18 mouse cellular contexts compared by ENCODE assay signal in genomic region chr11:95252104-95252503, GRCm38 (mm10). TPM values are rescaled to one million over a fixed set of nuclear protein-coding genes. Genes with fewer than 3 reads are reported as not detected.
DNase-seq lines count a peak whose midpoint lies in the region; ATAC-seq lines count a peak whose summit lies in the region.
"Had no signal": no experiment of that assay in that cellular context is flagged by ENCODE, and none has a peak within 500 bp of the region (broad histone marks: within the 10 kb centered on the region; RNA-seq: fewer than 3 reads in every experiment).

No protein-coding gene starts in this region.

- 0 out of 2 replicates have a peak overlapping the region, but pooled peaks have one; percentile 16 for H3K9ac ChIP-seq in embryonic facial prominence, embryonic 13.5 days
- no peak overlapping the region for H3K9ac ChIP-seq in liver, embryonic 16.5 days (ENCODE audit: low read depth, low read length)
- no peak overlapping the region for H3K9ac ChIP-seq in forebrain, embryonic 13.5 days
- H3K9ac ChIP-seq: hindbrain, embryonic 13.5 days had no signal

- H3K36me3 ChIP-seq in embryonic facial prominence, embryonic 13.5 days: no peaks in the 10 kb centered on the region
- H3K36me3 ChIP-seq in liver, embryonic 16.5 days (ENCODE audit: control insufficient read depth, insufficient read depth): no peaks in the 10 kb centered on the region
- H3K36me3 ChIP-seq in forebrain, embryonic 13.5 days (ENCODE audit: poor library complexity, severe bottlenecking): no peaks in the 10 kb centered on the region
- H3K36me3 ChIP-seq: G1E; hindbrain, embryonic 13.5 days had no signal

- no peak for ATAC-seq in embryonic facial prominence, embryonic 13.5 days (ENCODE audit: insufficient number of reproducible peaks, insufficient read depth, low FRiP score, low TSS enrichment, low read depth)
- ATAC-seq in liver, embryonic 16.5 days (ENCODE audit: low read depth): peak; percentile 77
- no peak for ATAC-seq in forebrain, embryonic 13.5 days

- DNase-seq in heart, adult 11 months: peak; percentile 92
- no peak for DNase-seq in heart, adult 9 months (ENCODE audit: low spot score in 2 of 2)
- peak; percentile 79 for DNase-seq in kidney, postnatal 14 days
- DNase-seq in adrenal gland, postnatal 4 days (ENCODE audit: low spot score in 2 of 2): no peak
- DNase-seq in retina, embryonic 14.5 days (ENCODE audit: low spot score): no peak
- DNase-seq: cerebellum, adult 11 months; embryo, embryonic 11 days had no signal

- H3K9me3 ChIP-seq in embryonic facial prominence, embryonic 13.5 days: no peaks in the 10 kb centered on the region
- no peaks in the 10 kb centered on the region for H3K9me3 ChIP-seq in liver, embryonic 16.5 days (replicated peaks; ENCODE audit: control insufficient read depth, low read length)
- H3K9me3 ChIP-seq in forebrain, embryonic 13.5 days (replicated peaks): 0 out of 2 replicates have a peak, but pooled peaks cover 5% of the 10 kb centered on the region
- H3K9me3 ChIP-seq: G1E; hindbrain, embryonic 13.5 days had no signal

- no peak overlapping the region for H3K27ac ChIP-seq in embryonic facial prominence, embryonic 13.5 days
- H3K27ac ChIP-seq in liver, embryonic 16.5 days (ENCODE audit: low read length): peak overlapping the region; percentile 45
- H3K27ac ChIP-seq in forebrain, embryonic 13.5 days: no peak overlapping the region
- H3K27ac ChIP-seq: hindbrain, embryonic 13.5 days had no signal

- WGBS in embryonic facial prominence, embryonic 13.5 days: 84% methylated on average over 6 of the region's 6 CpGs
- 60% methylated on average over 6 of the region's 6 CpGs for WGBS in liver, embryonic 16.5 days (ENCODE audit: insufficient replicate concordance)
- 77% methylated on average over 6 of the region's 6 CpGs for whole genome bisulfite sequencing in forebrain, embryonic 13.5 days

- H3K4me1 ChIP-seq in embryonic facial prominence, embryonic 13.5 days: peaks cover 16% of the 10 kb centered on the region
- no peaks in the 10 kb centered on the region; the same call in 1 of the 2 replicates for H3K4me1 ChIP-seq in liver, embryonic 16.5 days (ENCODE audit: control insufficient read depth, low read depth, low read length)
- H3K4me1 ChIP-seq in forebrain, embryonic 13.5 days: peaks cover 2% of the 10 kb centered on the region; the same call in 1 of the 2 replicates

- H3K4me2 ChIP-seq in embryonic facial prominence, embryonic 13.5 days: no peak overlapping the region
- no peak overlapping the region for H3K4me2 ChIP-seq in liver, embryonic 16.5 days (ENCODE audit: low read depth, low read length)
- H3K4me2 ChIP-seq in forebrain, embryonic 13.5 days: no peak overlapping the region
- H3K4me2 ChIP-seq: heart, embryonic 11.5 days; hindbrain, embryonic 13.5 days had no signal

- no peaks in the 10 kb centered on the region for H3K27me3 ChIP-seq in embryonic facial prominence, embryonic 13.5 days
- H3K27me3 ChIP-seq in liver, embryonic 16.5 days (ENCODE audit: control insufficient read depth, insufficient read depth, low read depth, low read length): peaks cover 3% of the 10 kb centered on the region
- H3K27me3 ChIP-seq in forebrain, embryonic 13.5 days: peaks cover 13% of the 10 kb centered on the region

- no peak overlapping the region for H3K4me3 ChIP-seq in embryonic facial prominence, embryonic 13.5 days
- no peak overlapping the region for H3K4me3 ChIP-seq in liver, embryonic 16.5 days (ENCODE audit: low read depth, low read length)
- no peak overlapping the region for H3K4me3 ChIP-seq in forebrain, embryonic 13.5 days
- H3K4me3 ChIP-seq: hindbrain, embryonic 13.5 days; megakaryocyte, embryonic 14.5 days had no signal

RNA-seq across cellular contexts. Expression of gene Tac4, which starts 9.2 kb away (rescaled TPM):
- not detected in 2 replicates for polyA plus RNA-seq in embryonic facial prominence, embryonic 13.5 days (2015; fragmentation: Nextera tagmentation; extraction: Ambion mirVana)
- not detected in 2 replicates for polyA plus RNA-seq in liver, embryonic 16.5 days (2015; fragmentation: Nextera tagmentation; extraction: Ambion mirVana)
- under 1 TPM in 1 of 2 experiments, not detected in 1; 0.22 TPM for total RNA-seq in adrenal gland, postnatal 4 days (2021)
- polyA plus RNA-seq in forebrain, embryonic 13.5 days (2015; fragmentation: Nextera tagmentation; extraction: Ambion mirVana): not detected in 2 replicates
- total RNA-seq: layer of hippocampus, adult 8-10 months; left cerebral cortex, postnatal 25 days had no signal
- polyA plus RNA-seq: G1E; hindbrain, embryonic 13.5 days; lung, embryonic 16.5 days; testis, adult 2 months had no signal

RNA-seq across cellular contexts. Expression of gene Kat7, which starts 57.9 kb away (rescaled TPM):
- polyA plus RNA-seq in embryonic facial prominence, embryonic 13.5 days (2015; fragmentation: Nextera tagmentation; extraction: Ambion mirVana): 67.0 and 67.2 TPM in 2 replicates
- 29.4 and 31.2 TPM in 2 replicates for polyA plus RNA-seq in liver, embryonic 16.5 days (2015; fragmentation: Nextera tagmentation; extraction: Ambion mirVana)
- 10 to 100 TPM; 77.8 to 80.3 TPM for total RNA-seq in adrenal gland, postnatal 4 days (2021)
- 66.0 and 77.5 TPM in 2 replicates for polyA plus RNA-seq in forebrain, embryonic 13.5 days (2015; fragmentation: Nextera tagmentation; extraction: Ambion mirVana)

Comparison
In these comparisons a context has a peak if more than half of its experiments do, and no peak if none do; other contexts are left out.
1. DNase-seq: peak in heart, adult 11 months (single experiment) and kidney, postnatal 14 days (single experiment); none in heart, adult 9 months (0 of 2), adrenal gland, postnatal 4 days (0 of 2) and retina, embryonic 14.5 days (single experiment).